Mouse (Mus musculus) urinary bladder, postnatal 4 days (tissue): Measurements from ENCODE around the gene Dgkb.

Experiments used
- DNase-seq, 2 experiments: peaks; one replicate each; pipeline ENCODE4 v3.0.0; 2021 to 2022; ENCODE audit warnings: low spot score in 2 of 2

Dgkb gene

GRCm38 (mm10) chr12:37817426-37817825, at the start of gene Dgkb:
Gene Dgkb (plus strand): TSS chr12:37817726.
- no peak for DNase-seq

DNA sequence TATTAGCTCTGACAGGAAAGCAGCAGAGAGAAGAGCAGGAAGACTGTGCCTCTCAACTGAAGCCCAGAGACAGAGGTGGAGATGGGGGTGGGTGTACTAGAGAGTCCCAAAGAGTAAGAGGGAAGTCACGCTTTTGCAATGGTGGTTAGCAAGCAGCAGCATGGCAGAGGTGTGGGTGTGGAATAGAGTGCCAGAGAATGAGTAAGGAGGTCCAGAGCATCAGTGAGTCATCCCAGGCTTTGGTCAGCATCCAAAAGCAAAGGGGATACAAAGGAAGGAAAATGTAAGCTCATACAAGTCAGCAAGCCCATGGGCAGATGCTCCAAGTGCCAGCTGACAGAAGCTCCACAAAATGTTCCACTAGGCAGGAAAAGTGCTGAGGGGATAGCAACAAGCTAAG, 47.7 kb upstream of the Dgkb start:
- no peak for DNase-seq

DNA sequence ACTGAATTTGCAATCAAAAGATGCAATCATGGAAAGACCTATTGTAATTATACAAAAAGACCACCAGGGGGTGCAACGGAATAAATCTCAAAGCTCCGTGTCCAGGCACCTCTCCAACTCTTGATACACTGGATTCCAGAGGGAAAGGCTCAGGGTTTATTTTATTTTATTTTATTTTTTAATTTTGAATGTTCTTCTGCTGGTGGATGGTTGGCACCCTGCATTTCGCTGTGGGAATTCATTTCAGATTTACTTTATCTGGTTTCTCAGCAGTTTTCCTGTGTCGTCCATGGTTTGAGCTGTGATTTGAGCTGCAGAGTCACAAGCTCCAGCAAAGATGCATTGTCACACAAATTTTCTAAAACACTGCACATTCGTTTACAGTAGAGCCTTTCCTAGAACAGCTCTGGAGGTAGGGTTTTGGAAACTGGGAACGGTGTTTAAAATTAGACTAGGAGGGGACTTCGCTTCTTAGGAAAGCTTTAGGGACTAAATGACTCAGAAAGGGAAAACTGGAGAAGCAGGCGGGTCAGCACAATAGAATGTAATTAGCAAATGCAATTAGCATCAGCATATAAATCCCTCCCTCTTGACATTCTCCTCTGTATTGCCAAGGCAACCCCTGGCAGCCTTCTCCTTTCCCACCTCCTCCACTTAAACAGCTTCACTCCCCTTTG, 43.7 kb upstream of the Dgkb start:
- DNase-seq = no peak

GRCm38 (mm10) chr12:37774591-37774990, 42.9 kb upstream of the Dgkb start:
- DNase-seq = no peak

DNA sequence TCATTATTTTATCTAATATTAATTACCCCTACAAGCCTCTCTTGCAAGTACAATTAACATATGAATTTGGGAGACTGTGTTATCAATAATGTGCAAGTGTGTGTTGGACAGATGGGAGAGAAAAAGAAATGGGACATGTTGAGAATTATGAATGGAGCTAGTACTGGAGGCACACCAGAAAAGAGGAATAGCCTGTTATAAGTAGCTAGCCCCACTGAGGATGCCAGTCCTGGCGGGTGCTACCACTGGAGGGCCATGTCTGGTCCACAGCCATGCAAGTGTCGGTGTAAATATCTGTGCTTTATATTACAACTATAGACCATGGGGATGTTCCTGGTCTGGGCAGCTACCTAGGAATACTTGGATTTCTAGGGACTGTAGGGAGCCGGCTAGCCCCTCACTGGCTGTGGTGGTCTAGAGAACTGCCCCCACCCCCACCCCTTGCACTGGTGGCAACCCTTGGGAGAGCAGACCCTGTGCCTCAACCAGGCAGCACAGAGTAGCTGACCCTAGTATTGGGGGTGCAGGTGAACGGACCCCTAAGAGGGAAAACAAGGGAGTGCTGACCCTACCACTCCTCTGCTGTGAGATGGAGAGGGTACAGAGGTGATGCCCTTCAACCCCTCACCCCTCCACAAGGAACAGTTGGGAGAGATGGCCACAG, 21.1 kb upstream of the Dgkb start:
- no peak for DNase-seq

GRCm38 (mm10) chr12:37814122-37814521, 3.4 kb upstream of the Dgkb start:
- DNase-seq = no peak

DNA sequence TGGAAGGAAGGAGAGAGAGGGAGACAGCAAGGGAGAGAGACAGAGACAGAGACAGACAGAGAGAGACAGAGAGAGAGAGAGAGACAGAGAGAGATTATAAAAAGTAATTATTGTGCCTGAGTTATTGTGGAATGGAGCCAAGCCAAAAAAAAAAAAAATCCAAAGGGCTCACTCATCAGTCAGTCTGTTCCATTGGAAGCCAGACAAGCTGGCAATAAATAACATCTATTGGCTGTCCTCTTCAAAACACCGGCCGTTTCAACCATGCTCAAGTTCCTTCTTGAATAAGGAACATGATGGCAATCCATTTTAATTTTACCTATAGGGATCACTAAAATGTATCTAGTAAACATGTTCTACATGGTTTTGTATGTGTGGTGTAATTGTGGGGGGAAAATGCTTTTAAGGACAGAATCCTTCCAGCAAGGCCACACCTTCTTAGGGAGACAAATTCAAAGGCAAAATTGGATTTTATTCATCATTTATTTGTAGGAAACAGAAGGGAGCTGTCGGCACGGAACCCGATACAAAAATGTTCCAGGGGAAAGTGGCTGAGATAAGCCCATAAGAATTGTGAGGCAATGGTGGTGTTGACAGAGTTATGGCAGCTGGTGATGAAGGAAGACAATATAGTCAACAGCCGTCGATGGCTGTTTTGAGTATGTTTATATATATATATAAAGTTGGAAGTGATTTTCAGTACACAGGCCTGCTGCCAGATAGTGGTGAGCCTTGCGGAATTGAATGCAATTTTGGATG, 3.7 kb downstream of the Dgkb start:
- no peak for DNase-seq

DNA sequence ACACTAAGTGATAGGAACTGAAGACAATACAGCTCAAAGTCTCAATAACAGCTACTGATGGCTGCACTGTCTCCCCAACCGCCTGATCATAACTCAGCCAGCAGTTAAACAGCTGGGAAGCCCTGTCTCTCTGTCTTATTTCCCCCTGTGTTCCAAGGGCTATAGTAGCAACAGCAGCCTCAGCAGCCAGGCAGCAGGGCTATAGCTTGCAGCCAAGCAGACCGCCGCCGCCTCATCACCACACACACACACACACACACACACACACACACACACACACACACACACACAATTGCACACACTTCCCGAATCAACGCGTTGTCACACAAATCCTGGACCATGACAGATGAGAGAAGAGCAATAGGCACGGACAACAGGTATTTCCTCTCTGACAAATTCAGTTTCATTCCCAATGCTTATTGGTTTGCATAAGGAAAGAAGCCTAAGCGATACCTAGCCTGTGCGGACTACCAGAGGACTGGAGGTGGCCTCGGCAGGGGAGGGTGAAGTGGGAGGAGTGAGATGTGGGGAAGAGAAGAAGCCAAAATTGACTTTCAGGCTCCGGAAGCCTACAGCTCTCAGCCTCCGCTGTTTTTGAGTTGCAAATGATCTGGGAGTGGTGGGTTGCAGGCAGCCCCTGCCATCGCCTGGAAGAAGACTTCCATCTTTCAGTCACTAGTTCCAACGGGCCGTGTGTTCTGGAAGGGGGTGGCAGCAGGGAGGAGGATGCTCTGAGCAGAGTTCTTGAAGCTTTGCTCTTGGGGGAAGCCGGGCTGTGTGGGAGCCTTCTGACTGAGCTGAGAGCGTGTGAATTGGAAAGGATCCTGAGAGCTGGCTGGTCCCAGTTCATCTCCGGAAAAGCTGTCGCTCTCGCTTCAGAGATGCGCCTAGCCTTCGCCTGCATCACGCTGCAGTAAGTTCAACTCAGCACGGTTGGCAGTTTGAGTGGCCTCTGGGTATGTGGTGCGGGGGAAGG, 62.8 kb downstream of the Dgkb start:
- DNase-seq = no peak

- no peak for DNase-seq
Observed at GRCm38 (mm10) chr12:37881376-37881775, 63.9 kb downstream of the Dgkb start.

- DNase-seq = no peak
Observed at GRCm38 (mm10) chr12:37882796-37883195, 65.3 kb downstream of the Dgkb start.

DNA sequence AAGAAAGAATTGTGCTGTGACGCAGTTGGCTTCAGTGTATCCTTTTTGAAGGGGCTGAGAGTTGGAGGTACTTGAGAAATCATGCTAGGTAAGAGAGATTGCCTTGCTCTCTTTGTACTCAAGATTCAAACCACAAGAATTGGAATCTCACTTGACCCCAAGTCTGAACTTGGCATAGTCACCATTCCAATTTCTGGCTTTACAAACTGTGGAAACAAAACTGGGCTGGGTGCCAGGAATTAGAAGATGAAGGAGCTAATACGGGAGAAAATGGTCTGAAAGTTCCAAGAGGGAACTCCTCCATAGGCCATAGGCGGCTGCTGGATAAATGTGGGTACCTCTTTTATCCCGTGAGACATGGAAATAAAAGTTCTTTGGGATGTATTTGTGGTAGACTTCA, 66.3 kb downstream of the Dgkb start:
- DNase-seq = no peak

- DNase-seq = no peak
Observed at GRCm38 (mm10) chr12:37888591-37888990, 71.1 kb downstream of the Dgkb start.

DNA sequence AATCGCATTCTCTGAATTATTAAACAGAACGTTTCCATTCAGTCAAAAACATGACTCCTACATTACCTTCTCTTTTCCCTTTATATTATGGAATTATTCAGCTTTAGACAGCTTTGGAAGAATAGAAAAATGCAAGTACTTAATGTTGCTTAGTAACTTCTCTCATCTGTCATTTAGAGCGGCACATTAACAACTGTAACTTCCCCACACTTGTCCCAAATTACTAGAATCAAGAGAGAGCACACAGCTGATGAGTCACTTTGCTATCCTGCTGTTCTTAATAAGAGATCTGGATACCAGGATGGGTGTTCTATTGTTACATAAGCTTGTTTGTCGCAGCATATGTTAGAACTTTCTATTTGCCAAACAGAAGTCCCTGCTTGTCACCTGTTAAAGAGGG, 71.9 kb downstream of the Dgkb start:
- no peak for DNase-seq

DNA sequence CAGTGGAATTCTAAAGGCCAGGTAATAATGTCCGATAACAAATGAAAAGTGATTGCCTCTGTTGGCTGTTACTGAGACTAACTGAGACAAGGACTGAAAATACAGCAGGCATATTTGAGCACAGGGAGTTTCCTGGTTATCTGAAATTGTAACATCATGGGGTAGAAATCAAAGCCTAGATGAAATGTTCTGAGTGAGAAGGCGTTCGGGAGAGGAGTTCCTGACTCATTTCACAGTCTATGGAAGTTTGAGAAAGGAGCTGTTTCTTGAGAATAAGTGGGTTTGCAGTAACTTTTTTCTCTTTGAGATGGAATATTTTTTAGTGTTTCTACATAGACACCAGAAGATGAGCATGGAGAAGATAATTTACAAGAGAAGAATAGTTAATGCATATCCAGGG, 73.8 kb downstream of the Dgkb start:
- DNase-seq = no peak

GRCm38 (mm10) chr12:37942163-37942562, 124.6 kb downstream of the Dgkb start:
- no peak for DNase-seq

DNA sequence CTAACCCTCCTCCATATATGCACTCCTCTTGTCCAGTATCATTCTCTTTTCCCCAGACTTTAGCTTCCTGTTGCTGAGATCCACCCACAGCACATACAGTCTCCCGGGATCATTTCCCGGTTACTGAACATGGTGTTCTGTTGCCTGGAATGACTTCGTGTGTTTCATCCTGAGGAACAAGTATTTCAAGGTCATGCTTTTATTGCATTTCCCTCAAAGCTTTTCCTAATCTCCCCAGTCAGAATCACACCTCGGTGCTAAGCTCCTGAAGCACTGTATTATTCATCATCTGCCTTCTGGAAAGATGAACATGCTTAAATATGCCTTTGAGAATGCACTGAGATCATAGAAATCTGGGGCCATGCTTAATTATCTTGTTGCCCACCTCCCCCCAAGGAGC, 138.7 kb downstream of the Dgkb start:
- no peak for DNase-seq

- DNase-seq = no peak
Observed at GRCm38 (mm10) chr12:37971482-37971881, 154.0 kb downstream of the Dgkb start.

DNA sequence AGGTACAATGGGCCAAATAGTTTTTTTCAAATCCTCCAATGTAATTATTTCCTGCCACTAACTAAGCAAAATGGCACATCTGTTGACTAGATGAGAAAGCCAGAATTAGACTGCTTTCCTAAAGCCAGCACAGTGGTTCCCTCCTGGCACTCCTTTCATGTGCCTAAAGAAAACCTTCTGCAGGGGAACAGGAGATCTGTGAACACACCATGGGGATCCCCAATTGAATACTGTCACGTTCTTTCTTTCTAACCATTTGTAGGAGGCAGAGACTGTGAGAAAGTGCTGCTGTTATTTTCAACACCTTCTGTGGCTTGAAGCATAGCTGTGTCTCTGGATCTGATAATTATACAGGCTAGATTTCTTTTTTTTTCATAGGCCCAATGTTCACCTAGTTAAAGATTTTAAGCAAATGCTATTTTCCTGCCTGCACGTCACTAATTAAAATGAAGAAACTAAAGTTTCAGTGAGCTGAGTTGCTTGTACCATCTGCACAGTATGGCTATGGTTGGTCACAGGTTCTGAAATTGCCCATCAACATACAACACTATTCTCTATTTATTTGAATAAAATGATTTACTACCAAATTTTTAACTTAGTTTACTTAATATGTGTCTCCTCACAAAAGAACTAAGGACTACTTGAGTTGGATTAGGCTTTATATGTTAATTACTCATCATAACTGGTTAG, 161.1 kb downstream of the Dgkb start:
- DNase-seq = no peak

- no peak for DNase-seq
Observed at GRCm38 (mm10) chr12:37985352-37985751, 167.8 kb downstream of the Dgkb start.

- no peak for DNase-seq
Observed at GRCm38 (mm10) chr12:37988066-37988591, 170.6 kb downstream of the Dgkb start.

DNA sequence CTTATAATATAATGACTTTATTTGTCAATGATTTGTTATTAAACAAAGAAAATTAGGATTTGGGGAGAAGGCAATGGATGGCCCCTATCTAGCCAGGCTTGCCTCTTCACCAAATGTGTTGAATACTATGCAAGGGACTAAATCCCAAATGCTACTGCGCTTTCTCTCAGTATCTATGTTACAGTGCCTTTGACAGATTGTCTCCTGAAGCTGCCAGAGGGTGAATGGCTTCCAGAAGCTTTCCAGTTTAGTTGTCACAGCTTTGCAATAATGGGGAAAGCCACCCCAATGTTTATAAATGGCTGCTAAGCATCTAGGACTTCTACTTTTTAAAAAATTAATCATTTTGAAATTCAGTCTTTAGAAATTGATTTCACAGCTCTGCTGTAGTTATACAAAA, 175.7 kb downstream of the Dgkb start:
- no peak for DNase-seq
